Mouse (Mus musculus): Measurements from ENCODE around the gene Otoa.

DNA sequence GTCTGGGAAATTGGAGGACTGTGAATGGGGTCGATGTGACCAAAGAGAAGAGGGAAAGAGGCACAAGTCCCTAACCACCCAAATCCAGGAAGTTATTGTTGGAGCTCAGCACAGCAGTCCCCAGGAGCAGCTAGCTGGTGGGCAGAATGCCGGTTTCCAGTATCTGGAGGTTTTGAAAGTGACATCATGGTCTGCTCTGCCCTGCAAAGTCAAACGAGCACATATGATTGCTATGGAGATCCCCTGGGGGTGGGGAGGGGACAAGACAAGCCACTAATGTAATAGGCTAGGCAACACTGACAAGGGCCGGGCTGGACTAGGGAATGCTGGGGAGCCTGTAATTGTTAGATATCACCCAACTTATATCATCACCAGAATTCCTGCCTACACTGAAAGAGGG is 4.0 kb downstream of the Otoa start:
- TF ChIP-seq CTCF (IDR thresholded peaks at IDR 0.05; ENCODE audit: low read depth) = no peak
- no peak for TF ChIP-seq EP300 (IDR thresholded peaks at IDR 0.05; ENCODE audit: low read depth)

Measured in liver, embryonic 14.5 days (tissue).